Comparison of ENCODE assay signal across 10 mouse cellular contexts in genomic region chr4:134020621-134021020, GRCm38 (mm10). TPM values are rescaled to one million over a fixed set of nuclear protein-coding genes. Genes with fewer than 3 reads are reported as not detected.
DNase-seq lines count a peak whose midpoint lies in the region.
"Had no signal": no experiment of that assay in that cellular context is flagged by ENCODE, and none has a peak within 500 bp of the region (broad histone marks: within the 10 kb centered on the region; RNA-seq: fewer than 3 reads in every experiment).

No protein-coding gene starts in this region.

- 3% methylated on average over 11 of the region's 11 CpGs for WGBS in midbrain, embryonic 10.5 days

- no peaks in the 10 kb centered on the region for H3K27me3 ChIP-seq in midbrain, embryonic 10.5 days (ENCODE audit: low read depth, poor library complexity, severe bottlenecking)

- peak overlapping the region; percentile 83 for H3K4me3 ChIP-seq in midbrain, embryonic 10.5 days
- H3K4me3 ChIP-seq: embryonic facial prominence, embryonic 12.5 days; limb, embryonic 12.5 days had no signal

- no peaks in the 10 kb centered on the region for H3K9me3 ChIP-seq in midbrain, embryonic 10.5 days (replicated peaks)
- H3K9me3 ChIP-seq: embryonic facial prominence, embryonic 12.5 days; limb, embryonic 12.5 days had no signal

- peak; percentile 54 to 67 for DNase-seq in layer of hippocampus, postnatal 10 days (ENCODE audit: low spot score in 2 of 2)
- no peak for DNase-seq in layer of hippocampus, adult 9-11 months
- peak; percentile 64 to 92 for DNase-seq in adrenal gland, adult (ENCODE audit: inconsistent age in 2 of 2, low spot score in 1 of 2)
- DNase-seq in forelimb bud, embryonic 11.5 days (ENCODE audit: low read depth, low spot score): peak; percentile 78
- DNase-seq in kidney, adult 8-10 months: peak; percentile 43 to 81
- DNase-seq in midbrain, embryonic 10.5 days (ENCODE audit: low spot score): peak; percentile 77
- peak; percentile 50 to 53 for DNase-seq in spleen, postnatal 14 days (ENCODE audit: low spot score in 2 of 2)
- no peak for DNase-seq in cerebellum, adult 9-10 months

- peaks cover 60% of the 10 kb centered on the region for H3K4me1 ChIP-seq in midbrain, embryonic 10.5 days

- peak overlapping the region; percentile 92 for H3K27ac ChIP-seq in midbrain, embryonic 10.5 days (replicated peaks)
- H3K27ac ChIP-seq: embryonic facial prominence, embryonic 12.5 days; limb, embryonic 12.5 days had no signal

- H3K36me3 ChIP-seq in midbrain, embryonic 10.5 days: peaks cover 5% of the 10 kb centered on the region; the same call in 1 of the 2 replicates
- H3K36me3 ChIP-seq: embryonic facial prominence, embryonic 12.5 days; limb, embryonic 12.5 days had no signal

RNA-seq across cellular contexts. Expression of gene Lin28a, which starts 2.0 kb away (rescaled TPM):
- total RNA-seq in layer of hippocampus, postnatal 10 days (2021): not detected
- polyA plus RNA-seq in midbrain, embryonic 10.5 days (2016; fragmentation: Nextera tagmentation; extraction: Ambion mirVana): 16.9 and 29.2 TPM in 2 replicates

RNA-seq across cellular contexts. Expression of gene Dhdds, which starts 19.9 kb away (rescaled TPM):
- total RNA-seq in layer of hippocampus, postnatal 10 days (2021): 10 to 100 TPM; 57.3 to 58.6 TPM
- 38.8 and 41.4 TPM in 2 replicates for polyA plus RNA-seq in midbrain, embryonic 10.5 days (2016; fragmentation: Nextera tagmentation; extraction: Ambion mirVana)

RNA-seq across cellular contexts. Expression of gene Zfp683, which starts 33.0 kb away (rescaled TPM):
- not detected for total RNA-seq in layer of hippocampus, postnatal 10 days (2021)
- polyA plus RNA-seq in midbrain, embryonic 10.5 days (2016; fragmentation: Nextera tagmentation; extraction: Ambion mirVana): not detected in 2 replicates
- polyA plus RNA-seq: embryonic facial prominence, embryonic 12.5 days; limb, embryonic 12.5 days had no signal

RNA-seq across cellular contexts. Expression of gene Crybg2, which starts 40.0 kb away (rescaled TPM):
- total RNA-seq in layer of hippocampus, postnatal 10 days (2021): 1 to 10 TPM; 2.1 to 2.7 TPM
- 2.0 TPM in 2 replicates for polyA plus RNA-seq in midbrain, embryonic 10.5 days (2016; fragmentation: Nextera tagmentation; extraction: Ambion mirVana)

RNA-seq across cellular contexts. Expression of gene Hmgn2, which starts 52.2 kb away (rescaled TPM):
- 100 to 1,000 TPM; 199 to 225 TPM for total RNA-seq in layer of hippocampus, postnatal 10 days (2021)
- 3,615 and 3,770 TPM in 2 replicates for polyA plus RNA-seq in midbrain, embryonic 10.5 days (2016; fragmentation: Nextera tagmentation; extraction: Ambion mirVana)

Comparison
In these comparisons a context has a peak if more than half of its experiments do, and no peak if none do; other contexts are left out.
1. DNase-seq: peak in layer of hippocampus, postnatal 10 days (2 of 2), adrenal gland, adult (2 of 2), forelimb bud, embryonic 11.5 days (single experiment), kidney, adult 8-10 months (2 of 2), midbrain, embryonic 10.5 days (single experiment) and spleen, postnatal 14 days (2 of 2); none in layer of hippocampus, adult 9-11 months (single experiment) and cerebellum, adult 9-10 months (single experiment).